Mouse (Mus musculus): ENCODE data around the gene Rap1gap2. TPM values are rescaled to one million over a fixed set of nuclear protein-coding genes. Genes with fewer than 3 reads are reported as not detected.

Rap1gap2 gene
- polyA plus RNA-seq, 1 experiment = 9.9 TPM

- H3K27ac ChIP-seq (ENCODE audit: control insufficient read depth, insufficient read depth, low read depth, low read length, poor library complexity) = no peak overlapping the region
- peak; percentile 72 for TF ChIP-seq CTCF (IDR thresholded peaks at IDR 0.05; ENCODE audit: control insufficient read depth, insufficient read depth, low read length)
- no peak for TF ChIP-seq POLR2A (IDR thresholded peaks at IDR 0.05; ENCODE audit: borderline replicate concordance, control insufficient read depth, low read depth, low read length)
- 69% methylated on average over 5 of the region's 5 CpGs for WGBS
- H3K4me1 ChIP-seq (ENCODE audit: control insufficient read depth, insufficient read depth, low read length) = no peaks in the 10 kb centered on the region
- H3K4me3 ChIP-seq (replicated peaks; ENCODE audit: control insufficient read depth, low read depth, low read length) = no peak overlapping the region
These were observed 24.0 kb upstream of the Rap1gap2 start for GRCm38 (mm10) chr11:74634490-74635275.

DNA sequence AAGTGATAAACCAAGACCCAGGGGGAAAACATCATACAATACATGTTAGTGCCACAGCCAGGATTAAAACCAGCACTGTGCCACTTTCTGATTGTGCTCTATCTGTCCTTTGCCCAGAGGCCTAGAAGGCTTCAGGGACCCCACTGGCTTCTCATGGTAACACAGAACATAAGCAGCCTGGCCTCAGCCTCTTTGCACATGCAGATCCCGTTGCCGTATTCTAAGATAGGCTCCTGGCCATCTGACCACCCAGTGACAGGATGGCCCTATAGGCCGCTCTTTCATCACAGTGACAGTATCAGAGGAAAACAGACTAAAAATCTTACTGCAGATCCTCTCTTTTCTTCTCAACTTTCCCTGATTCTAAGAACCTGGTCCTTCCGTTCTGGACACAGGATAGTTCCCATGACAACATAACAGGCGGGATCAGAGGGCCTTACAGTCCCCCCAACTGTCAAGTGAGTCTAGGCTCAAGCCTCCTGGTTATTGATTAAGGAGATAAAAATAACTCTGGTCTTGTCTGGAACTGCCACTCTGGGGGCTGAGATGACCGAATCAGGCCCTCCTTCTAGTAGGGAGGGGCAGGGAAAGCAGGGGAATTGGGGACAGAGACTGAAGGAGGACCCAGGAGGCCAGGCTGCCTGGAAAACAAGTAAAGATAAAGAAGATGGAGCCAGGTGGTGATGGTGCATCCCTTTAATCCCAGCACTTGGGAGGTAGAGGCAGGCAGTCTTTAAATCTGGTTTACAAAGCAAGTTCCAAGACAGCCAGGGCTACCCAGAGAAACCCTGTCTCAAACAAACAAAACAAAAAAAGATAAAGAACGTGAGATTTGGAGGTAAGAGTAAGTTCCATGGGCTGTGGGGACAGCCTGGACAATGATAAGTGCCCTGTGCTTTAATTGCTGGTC is 21.4 kb upstream of the Rap1gap2 start:
- Histone ChIP-seq H3K27ac (ENCODE audit: control insufficient read depth, insufficient read depth, low read depth, low read length, poor library complexity) (no peak overlapping the region), H3K4me3 (replicated peaks; ENCODE audit: control insufficient read depth, low read depth, low read length) (no peak overlapping the region), H3K4me1 (ENCODE audit: control insufficient read depth, insufficient read depth, low read length) (no peaks in the 10 kb centered on the region)
- TF ChIP-seq POLR2A (IDR thresholded peaks at IDR 0.05; ENCODE audit: borderline replicate concordance, control insufficient read depth, low read depth, low read length) (no peak), CTCF (IDR thresholded peaks at IDR 0.05; ENCODE audit: control insufficient read depth, insufficient read depth, low read length) (no peak)
- 81% methylated on average over 7 of the region's 7 CpGs for WGBS

- 74% methylated on average over 3 of the region's 3 CpGs for WGBS
These were observed 16.8 kb upstream of the Rap1gap2 start for GRCm38 (mm10) chr11:74627481-74627880.

DNA sequence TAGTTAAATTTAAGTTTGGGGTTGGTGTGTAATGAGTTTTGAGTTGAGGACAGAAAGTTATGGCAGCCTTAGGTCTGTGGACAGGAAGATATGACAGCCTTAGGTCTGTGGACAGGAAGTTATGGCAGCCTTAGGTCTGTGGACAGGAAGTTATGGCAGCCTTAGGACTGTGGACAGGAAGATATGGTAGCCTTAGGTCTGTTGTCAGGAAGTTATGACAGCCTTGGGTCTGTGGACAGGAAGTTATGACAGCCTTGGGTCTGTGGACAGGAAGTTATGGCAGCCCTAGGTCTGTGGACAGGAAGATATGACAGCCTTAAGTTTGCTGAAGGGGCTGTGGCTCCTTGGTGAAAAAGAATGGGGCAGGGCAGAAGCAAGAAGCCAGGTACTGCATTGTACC is 14.6 kb upstream of the Rap1gap2 start:
- Histone ChIP-seq H3K27ac (ENCODE audit: control insufficient read depth, insufficient read depth, low read depth, low read length, poor library complexity) (no peak overlapping the region), H3K4me3 (replicated peaks; ENCODE audit: control insufficient read depth, low read depth, low read length) (no peak overlapping the region), H3K4me1 (ENCODE audit: control insufficient read depth, insufficient read depth, low read length) (peaks cover 2% of the 10 kb centered on the region; the same call in 1 of the 2 replicates)
- TF ChIP-seq POLR2A (IDR thresholded peaks at IDR 0.05; ENCODE audit: borderline replicate concordance, control insufficient read depth, low read depth, low read length) (no peak), CTCF (IDR thresholded peaks at IDR 0.05; ENCODE audit: control insufficient read depth, insufficient read depth, low read length) (no peak)

More at GRCm38 (mm10) chr11:74627481-74627880, 16.8 kb upstream of the Rap1gap2 start:
- TF ChIP-seq POLR2A (IDR thresholded peaks at IDR 0.05; ENCODE audit: borderline replicate concordance, control insufficient read depth, low read depth, low read length) (no peak), CTCF (IDR thresholded peaks at IDR 0.05; ENCODE audit: control insufficient read depth, insufficient read depth, low read length) (no peak)
- no peak overlapping the region for H3K4me3 ChIP-seq (replicated peaks; ENCODE audit: control insufficient read depth, low read depth, low read length)
- peaks cover 2% of the 10 kb centered on the region; the same call in 1 of the 2 replicates for H3K4me1 ChIP-seq (ENCODE audit: control insufficient read depth, insufficient read depth, low read length)
- H3K27ac ChIP-seq (ENCODE audit: control insufficient read depth, insufficient read depth, low read depth, low read length, poor library complexity) = no peak overlapping the region

DNA sequence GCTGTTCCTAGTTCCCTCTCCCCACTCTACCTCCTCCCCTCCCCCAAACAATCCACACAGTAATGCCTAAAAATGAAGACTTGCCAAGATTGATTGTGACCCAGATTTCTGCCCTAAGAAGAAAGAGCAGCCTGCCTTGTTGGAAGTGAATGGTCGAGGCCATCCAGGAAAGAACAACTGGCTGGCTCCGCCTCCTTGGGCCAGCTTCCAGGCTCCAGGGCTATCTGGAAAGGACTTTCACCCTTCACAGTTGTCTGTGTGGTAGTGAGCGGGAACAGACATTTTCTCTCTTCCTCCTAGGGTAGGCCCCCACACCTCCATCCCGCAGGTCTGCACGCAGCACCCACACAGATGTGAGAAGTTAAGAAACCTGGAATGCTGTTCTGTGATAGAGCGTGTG is 13.0 kb upstream of the Rap1gap2 start:
- Histone ChIP-seq H3K4me3 (replicated peaks; ENCODE audit: control insufficient read depth, low read depth, low read length) (no peak overlapping the region), H3K27ac (ENCODE audit: control insufficient read depth, insufficient read depth, low read depth, low read length, poor library complexity) (no peak overlapping the region), H3K4me1 (ENCODE audit: control insufficient read depth, insufficient read depth, low read length) (peaks cover 2% of the 10 kb centered on the region; the same call in 1 of the 2 replicates)
- no peak for TF ChIP-seq POLR2A (IDR thresholded peaks at IDR 0.05; ENCODE audit: borderline replicate concordance, control insufficient read depth, low read depth, low read length)
- no peak for TF ChIP-seq CTCF (IDR thresholded peaks at IDR 0.05; ENCODE audit: control insufficient read depth, insufficient read depth, low read length)
- 74% methylated on average over 6 of the region's 6 CpGs for WGBS

GRCm38 (mm10) chr11:74621974-74622669 is 11.4 kb upstream of the Rap1gap2 start:
- peaks cover 2% of the 10 kb centered on the region; the same call in 1 of the 2 replicates for H3K4me1 ChIP-seq (ENCODE audit: control insufficient read depth, insufficient read depth, low read length)
- peak overlapping the region; percentile 19 for H3K4me3 ChIP-seq (replicated peaks; ENCODE audit: control insufficient read depth, low read depth, low read length)
- peak overlapping the region; percentile 72 for H3K27ac ChIP-seq (ENCODE audit: control insufficient read depth, insufficient read depth, low read depth, low read length, poor library complexity)
- no peak for TF ChIP-seq POLR2A (IDR thresholded peaks at IDR 0.05; ENCODE audit: borderline replicate concordance, control insufficient read depth, low read depth, low read length)
- TF ChIP-seq CTCF (IDR thresholded peaks at IDR 0.05; ENCODE audit: control insufficient read depth, insufficient read depth, low read length) = no peak
- 30% methylated on average over 8 of the region's 8 CpGs for WGBS

DNA sequence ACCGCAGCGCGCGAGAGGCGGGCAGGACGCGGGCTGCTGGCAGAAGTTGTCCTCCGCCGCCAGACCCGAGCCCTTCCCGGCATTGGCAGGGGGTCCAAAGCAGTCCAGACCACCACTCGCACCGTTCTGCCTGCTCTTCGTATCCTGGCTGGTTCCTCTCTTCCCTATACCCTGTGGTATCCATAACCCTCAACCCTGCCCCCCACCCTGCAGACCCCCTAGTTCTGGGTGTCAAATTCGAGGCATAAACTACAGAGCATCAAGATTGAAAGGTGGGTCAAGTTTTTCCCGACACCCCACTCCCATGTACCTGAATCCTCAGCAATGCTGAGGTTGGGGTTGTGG is 9.2 kb upstream of the Rap1gap2 start:
- TF ChIP-seq POLR2A (IDR thresholded peaks at IDR 0.05; ENCODE audit: borderline replicate concordance, control insufficient read depth, low read depth, low read length) (no peak), CTCF (IDR thresholded peaks at IDR 0.05; ENCODE audit: control insufficient read depth, insufficient read depth, low read length) (no peak)
- Histone ChIP-seq H3K4me3 (replicated peaks; ENCODE audit: control insufficient read depth, low read depth, low read length) (peak overlapping the region; percentile 71), H3K4me1 (ENCODE audit: control insufficient read depth, insufficient read depth, low read length) (peaks cover 2% of the 10 kb centered on the region; the same call in 1 of the 2 replicates), H3K27ac (ENCODE audit: control insufficient read depth, insufficient read depth, low read depth, low read length, poor library complexity) (peak overlapping the region; percentile 14; the same call in 1 of the 2 replicates)
- WGBS = 8% methylated on average over 16 of the region's 16 CpGs
